Mouse (Mus musculus) 3134 (cell line): Measurements from ENCODE around the gene Cacna1d.

Experiments
- DNase-seq: peaks from one replicate; pipeline ENCODE4 v3.0.0-alpha.2; 2011; ENCODE audit warnings: low spot score; ENCODE audit not compliant: insufficient read length; ENCODE audit errors: extremely low read depth

Gene Cacna1d

DNA sequence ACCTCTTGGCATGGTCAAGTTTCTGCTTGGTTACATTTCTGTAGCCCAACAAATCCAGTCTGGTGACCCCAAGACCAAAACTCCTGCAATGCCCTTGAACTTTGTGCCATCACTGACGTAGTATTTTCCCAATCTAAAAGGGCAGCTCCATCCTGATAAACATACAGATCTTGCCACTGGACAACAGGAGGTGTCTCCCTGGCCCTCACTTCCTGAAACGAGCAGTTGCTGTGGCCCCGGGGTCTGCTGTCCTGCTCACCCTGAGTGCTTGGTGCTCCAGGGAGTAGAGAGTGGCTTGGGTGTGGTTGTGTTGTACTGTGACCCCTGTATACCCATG, 491.8 kb downstream of the Cacna1d start:
- no peak for DNase-seq

DNA sequence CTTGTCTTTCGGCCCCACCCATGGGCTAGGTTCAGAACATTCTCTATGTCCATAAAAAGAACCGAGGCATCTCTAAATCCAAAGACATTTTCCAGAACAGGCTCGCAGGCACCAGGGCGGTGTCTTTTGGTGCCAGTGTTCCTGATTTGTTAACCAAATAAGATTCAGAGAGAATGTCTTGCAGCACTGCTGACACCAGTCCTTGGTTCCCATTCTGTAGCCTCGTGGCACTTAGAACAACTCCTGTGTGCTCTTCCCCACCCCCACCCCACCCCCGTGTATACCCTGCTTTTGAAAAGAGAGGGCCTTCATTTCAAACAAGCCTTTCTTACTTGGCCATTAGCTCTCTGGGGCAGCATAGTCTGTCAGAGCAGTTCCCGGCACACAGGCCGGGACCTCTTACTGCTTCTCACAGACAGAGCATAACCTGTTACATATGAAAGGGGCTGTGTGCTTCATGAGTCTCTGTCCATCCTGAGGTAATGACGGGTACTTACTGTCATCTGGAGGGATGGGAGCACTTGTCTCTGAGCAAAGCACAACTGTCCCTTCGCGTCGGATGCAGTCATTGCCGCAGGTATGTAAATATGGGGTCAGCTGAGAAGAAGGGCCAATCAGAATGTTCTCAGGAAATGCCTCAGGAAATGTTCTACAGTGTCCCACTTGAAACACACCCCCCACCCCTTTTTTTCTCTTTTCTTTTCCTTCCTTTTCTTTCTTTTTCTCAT, 492.3 kb downstream of the Cacna1d start:
- DNase-seq, result no peak

DNA sequence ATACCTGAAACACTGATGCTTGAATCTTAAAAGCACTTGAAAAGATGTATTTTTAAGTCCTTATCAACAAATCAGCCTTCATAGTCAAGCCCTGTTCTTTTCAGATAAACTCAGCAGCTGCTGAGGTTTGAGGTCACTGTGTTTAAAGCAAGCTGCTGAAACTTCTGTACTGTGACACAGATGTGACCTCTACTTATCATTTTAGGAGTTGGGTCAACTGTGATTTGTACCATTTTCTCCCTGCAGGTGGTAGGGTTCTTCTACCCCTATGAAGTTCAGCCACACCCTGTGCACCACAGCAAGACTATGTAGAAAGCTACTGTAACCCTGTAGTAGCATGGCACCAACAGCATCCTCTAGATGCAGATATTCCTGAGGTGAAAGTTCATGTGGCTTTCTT, 493.9 kb downstream of the Cacna1d start:
- DNase-seq, result no peak

DNA sequence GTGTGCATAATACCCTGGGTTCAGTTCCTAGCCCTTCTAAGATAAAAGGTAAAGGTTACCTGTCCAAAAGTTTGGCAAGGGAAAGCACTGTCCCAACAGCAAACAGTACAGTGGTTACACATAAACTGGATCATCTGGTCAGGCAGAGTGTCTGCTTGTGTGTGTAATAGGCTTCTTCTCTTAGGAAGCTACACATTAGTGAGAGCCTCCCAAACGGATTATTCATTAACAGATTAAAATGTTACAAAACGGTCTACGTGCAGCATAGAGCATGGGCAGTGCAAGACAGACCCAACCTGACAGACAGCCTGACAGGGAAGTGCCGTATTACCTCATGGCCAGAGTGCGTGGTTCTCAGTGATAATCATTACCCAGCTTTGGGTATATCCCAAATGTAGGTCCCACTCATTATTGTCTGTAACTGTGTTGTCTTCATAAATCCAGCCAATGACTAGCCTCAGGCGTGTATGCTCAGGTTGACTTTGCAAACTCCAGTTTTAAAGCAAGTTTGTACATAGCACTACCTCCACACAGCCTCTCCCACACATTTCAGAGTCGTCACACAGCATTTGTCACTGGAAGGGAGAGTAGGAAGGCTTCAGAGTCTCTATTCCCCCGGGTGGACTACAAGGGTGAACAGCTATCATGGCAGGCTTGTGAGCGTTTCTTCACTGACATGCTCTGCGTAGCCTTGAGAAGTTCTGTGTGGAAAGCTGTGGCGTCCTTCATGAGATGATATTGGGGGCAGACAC, 495.1 kb downstream of the Cacna1d start:
- DNase-seq, result no peak

DNA sequence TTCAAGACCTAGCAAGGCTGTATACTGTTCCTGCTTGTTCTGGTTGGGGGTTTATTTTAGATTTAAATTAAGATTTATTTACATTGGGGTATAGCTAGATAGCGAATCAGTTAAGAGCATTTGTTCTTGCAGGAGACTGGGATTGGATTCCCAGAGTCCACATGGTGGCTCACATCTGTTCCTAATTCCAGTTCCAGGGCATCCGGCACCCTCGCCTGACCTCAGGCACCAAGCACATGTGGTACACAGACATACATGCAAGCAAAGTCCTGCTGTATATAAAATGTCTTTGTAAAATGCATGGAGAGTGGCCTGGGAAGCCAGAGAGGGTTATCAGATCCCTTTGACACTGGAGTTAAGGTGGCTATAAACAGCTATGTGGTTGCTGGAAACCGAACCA, 496.3 kb downstream of the Cacna1d start:
- DNase-seq, result no peak
